Mouse (Mus musculus) kidney, embryonic 16.5 days (tissue): ENCODE measurements at regions not wholly inside any gene's neighbourhood (a gene's known extent, or its start where the extent isn't known, plus 50 kb on each side); places are given as distances from the start of the nearest gene placed in this dataset.

Experiments used
- ATAC-seq: fragments of 200-750 bp; cut with Nextera tagmentation; 2 replicates; pipeline ENCODE4 v1.8.0; 2017; ENCODE audit warnings: moderate TSS enrichment; ENCODE audit not compliant: low FRiP score, low TSS enrichment
- H3K27ac ChIP-seq: fragments of 300-500 bp; sonication (generic); 2 replicates; pipeline ENCODE4 v1.5.1; 2014; ENCODE audit warnings: low read length
- H3K27me3 ChIP-seq: fragments of 300-500 bp; sonication (generic); 2 replicates; pipeline ENCODE4 v1.6.1; 2014; ENCODE audit warnings: low read length, control low read depth, mixed read lengths; ENCODE audit not compliant: insufficient read depth
- H3K36me3 ChIP-seq: fragments of 300-500 bp; sonication (generic); 2 replicates; pipeline ENCODE4 v1.6.1; 2014; ENCODE audit warnings: low read length, control low read depth, mixed read lengths; ENCODE audit not compliant: insufficient read depth
- H3K4me1 ChIP-seq: fragments of 300-500 bp; sonication (generic); 2 replicates; pipeline ENCODE4 v1.6.1; 2014; ENCODE audit warnings: low read length, control low read depth, mixed read lengths; ENCODE audit not compliant: insufficient read depth
- H3K4me2 ChIP-seq: fragments of 300-500 bp; sonication (generic); replicated peaks from 2 replicates; pipeline ENCODE4 v1.6.1; 2014; ENCODE audit warnings: low read depth, low read length
- H3K4me3 ChIP-seq: fragments of 300-500 bp; sonication (generic); 2 replicates; pipeline ENCODE4 v1.5.1; 2014; ENCODE audit warnings: mild to moderate bottlenecking, low read length
- H3K9ac ChIP-seq: fragments of 300-500 bp; sonication (generic); replicated peaks from 2 replicates; pipeline ENCODE4 v1.6.1; 2014; ENCODE audit warnings: low read length
- H3K9me3 ChIP-seq: fragments of 300-500 bp; sonication (generic); 2 replicates; pipeline ENCODE4 v1.6.1; 2016; ENCODE audit warnings: low read length, control low read depth
- WGBS: fragments of 180-500 bp; shearing (Covaris S2); extraction: QIAGEN DNeasy Blood & Tissue Kit; methylation state at CpG from one replicate; pipeline ENCODE4 v1.1.7; 2014; 5-methylcytosine and 5-hydroxymethylcytosine counted together

- 94% methylated on average over 2 of the region's 2 CpGs for WGBS
- no peaks in the 10 kb centered on the region for H3K27me3 ChIP-seq
- H3K4me3 ChIP-seq: no peak overlapping the region
- no peak overlapping the region for H3K27ac ChIP-seq
- H3K36me3 ChIP-seq: no peaks in the 10 kb centered on the region
- no peaks in the 10 kb centered on the region for H3K4me1 ChIP-seq
- H3K4me2 ChIP-seq: no peak overlapping the region
- no peak for ATAC-seq
- H3K9ac ChIP-seq: no peak overlapping the region
- no peaks in the 10 kb centered on the region for H3K9me3 ChIP-seq
These were observed 140.0 kb upstream of the D7Ertd443e start for GRCm38 (mm10) chr7:134525461-134525860.

- no peaks in the 10 kb centered on the region for H3K36me3 ChIP-seq
- H3K27ac ChIP-seq: no peak overlapping the region
- H3K4me1 ChIP-seq: no peaks in the 10 kb centered on the region
- WGBS: 69% methylated on average over 2 of the region's 2 CpGs
- no peak overlapping the region for H3K4me2 ChIP-seq
- no peaks in the 10 kb centered on the region for H3K9me3 ChIP-seq
- ATAC-seq: no peak
- H3K9ac ChIP-seq: no peak overlapping the region
- H3K27me3 ChIP-seq: no peaks in the 10 kb centered on the region
- H3K4me3 ChIP-seq: no peak overlapping the region
These were observed 141.9 kb upstream of the D7Ertd443e start for GRCm38 (mm10) chr7:134527351-134527750.

GRCm38 (mm10) chr7:134528026-134528425 lies 142.4 kb upstream of the Dock1 start:
- no peak overlapping the region for H3K27ac ChIP-seq
- ATAC-seq: no peak
- no peak overlapping the region for H3K4me2 ChIP-seq
- no peaks in the 10 kb centered on the region for H3K27me3 ChIP-seq
- H3K36me3 ChIP-seq: no peaks in the 10 kb centered on the region
- H3K9ac ChIP-seq: no peak overlapping the region
- H3K4me3 ChIP-seq: no peak overlapping the region
- H3K4me1 ChIP-seq: no peaks in the 10 kb centered on the region
- WGBS: 92% methylated on average over 3 of the region's 3 CpGs
- H3K9me3 ChIP-seq: no peaks in the 10 kb centered on the region

GRCm38 (mm10) chr7:134534821-134535220 lies 135.6 kb upstream of the Dock1 start:
- no peak overlapping the region for H3K4me3 ChIP-seq
- H3K36me3 ChIP-seq: no peaks in the 10 kb centered on the region
- no peaks in the 10 kb centered on the region for H3K4me1 ChIP-seq
- WGBS: 81% methylated on average over 4 of the region's 4 CpGs
- H3K4me2 ChIP-seq: no peak overlapping the region
- no peak overlapping the region for H3K27ac ChIP-seq
- no peak overlapping the region for H3K9ac ChIP-seq
- no peaks in the 10 kb centered on the region for H3K9me3 ChIP-seq
- H3K27me3 ChIP-seq: no peaks in the 10 kb centered on the region
- no peak for ATAC-seq

- Histone ChIP-seq H3K4me1 (no peaks in the 10 kb centered on the region), H3K9ac (no peak overlapping the region), H3K27me3 (no peaks in the 10 kb centered on the region), H3K4me3 (no peak overlapping the region), H3K9me3 (no peaks in the 10 kb centered on the region; the same call in 1 of the 2 replicates), H3K27ac (no peak overlapping the region), H3K36me3 (no peaks in the 10 kb centered on the region), H3K4me2 (no peak overlapping the region)
- ATAC-seq: no peak
- WGBS: 58% methylated on average over 2 of the region's 2 CpGs
These were observed 128.8 kb upstream of the Dock1 start for GRCm38 (mm10) chr7:134541699-134542098.

GRCm38 (mm10) chr7:134546187-134546586 lies 124.3 kb upstream of the Dock1 start:
- no peaks in the 10 kb centered on the region for H3K36me3 ChIP-seq
- H3K9ac ChIP-seq: no peak overlapping the region
- no peaks in the 10 kb centered on the region; the same call in 1 of the 2 replicates for H3K9me3 ChIP-seq
- 86% methylated on average over 6 of the region's 6 CpGs for WGBS
- no peak overlapping the region for H3K4me2 ChIP-seq
- no peaks in the 10 kb centered on the region for H3K27me3 ChIP-seq
- H3K27ac ChIP-seq: no peak overlapping the region
- no peak for ATAC-seq
- H3K4me3 ChIP-seq: no peak overlapping the region
- no peaks in the 10 kb centered on the region for H3K4me1 ChIP-seq

- Histone ChIP-seq H3K27me3 (no peaks in the 10 kb centered on the region), H3K9me3 (no peaks in the 10 kb centered on the region; the same call in 1 of the 2 replicates), H3K4me3 (no peak overlapping the region), H3K9ac (no peak overlapping the region), H3K4me1 (peaks cover 2% of the 10 kb centered on the region; the same call in 1 of the 2 replicates), H3K36me3 (no peaks in the 10 kb centered on the region), H3K4me2 (no peak overlapping the region), H3K27ac (no peak overlapping the region)
- no peak for ATAC-seq
- 80% methylated on average over 8 of the region's 8 CpGs for WGBS
These were observed 121.1 kb upstream of the Dock1 start for GRCm38 (mm10) chr7:134549286-134549919.

GRCm38 (mm10) chr7:134550221-134550809 lies 120.1 kb upstream of the Dock1 start:
- no peaks in the 10 kb centered on the region; the same call in 1 of the 2 replicates for H3K9me3 ChIP-seq
- 53% methylated on average over 7 of the region's 7 CpGs for WGBS
- no peaks in the 10 kb centered on the region for H3K27me3 ChIP-seq
- H3K9ac ChIP-seq: no peak overlapping the region
- H3K36me3 ChIP-seq: no peaks in the 10 kb centered on the region
- H3K4me3 ChIP-seq: no peak overlapping the region
- peaks cover 2% of the 10 kb centered on the region; the same call in 1 of the 2 replicates for H3K4me1 ChIP-seq
- peak; percentile 84 for ATAC-seq
- H3K27ac ChIP-seq: no peak overlapping the region
- no peak overlapping the region for H3K4me2 ChIP-seq

- H3K27ac ChIP-seq: no peak overlapping the region
- no peaks in the 10 kb centered on the region for H3K27me3 ChIP-seq
- H3K4me1 ChIP-seq: peaks cover 2% of the 10 kb centered on the region; the same call in 1 of the 2 replicates
- no peak overlapping the region for H3K9ac ChIP-seq
- no peak for ATAC-seq
- H3K9me3 ChIP-seq: no peaks in the 10 kb centered on the region
- H3K4me3 ChIP-seq: no peak overlapping the region
- WGBS: 66% methylated on average over 6 of the region's 6 CpGs
- no peak overlapping the region for H3K4me2 ChIP-seq
- H3K36me3 ChIP-seq: no peaks in the 10 kb centered on the region
These were observed 118.4 kb upstream of the Dock1 start for GRCm38 (mm10) chr7:134552051-134552451.

GRCm38 (mm10) chr7:134556061-134556460 lies 114.4 kb upstream of the Dock1 start:
- H3K36me3 ChIP-seq: no peaks in the 10 kb centered on the region
- no peak overlapping the region for H3K9ac ChIP-seq
- H3K4me3 ChIP-seq: no peak overlapping the region
- H3K4me2 ChIP-seq: no peak overlapping the region
- H3K9me3 ChIP-seq: peaks cover 4% of the 10 kb centered on the region; the same call in 1 of the 2 replicates
- H3K27ac ChIP-seq: no peak overlapping the region
- WGBS: 72% methylated on average over 4 of the region's 4 CpGs
- ATAC-seq: no peak
- H3K4me1 ChIP-seq: peaks cover 2% of the 10 kb centered on the region; the same call in 1 of the 2 replicates
- H3K27me3 ChIP-seq: no peaks in the 10 kb centered on the region
